Mouse (Mus musculus) forebrain, embryonic 12.5 days (tissue): ENCODE data around the gene Cmbl. TPM values are rescaled to one million over a fixed set of nuclear protein-coding genes. Genes with fewer than 3 reads are reported as not detected.

Experiments
- ATAC-seq: fragments of 200-750 bp; cut with Nextera tagmentation; 2 replicates; pipeline ENCODE4 v1.8.0; 2017; ENCODE audit warnings: moderate TSS enrichment; ENCODE audit not compliant: low FRiP score
- H3K27ac ChIP-seq: fragments of 300-500 bp; sonication (generic); 2 replicates; pipeline ENCODE4 v1.5.1; 2016; ENCODE audit warnings: mild to moderate bottlenecking
- H3K27me3 ChIP-seq: fragments of 300-500 bp; sonication (generic); 2 replicates; pipeline ENCODE4 v1.6.1; 2016; ENCODE audit warnings: mild to moderate bottlenecking
- H3K36me3 ChIP-seq: fragments of 300-500 bp; sonication (generic); replicated peaks from 2 replicates; pipeline ENCODE4 v1.6.1; 2016; ENCODE audit warnings: mild to moderate bottlenecking
- H3K4me1 ChIP-seq: fragments of 300-500 bp; sonication (generic); 2 replicates; pipeline ENCODE4 v1.6.1; 2016
- H3K4me2 ChIP-seq: fragments of 300-500 bp; sonication (generic); 2 replicates; pipeline ENCODE4 v1.6.1; 2016; ENCODE audit warnings: mild to moderate bottlenecking, moderate library complexity
- H3K4me3 ChIP-seq: fragments of 300-500 bp; sonication (generic); replicated peaks from 2 replicates; pipeline ENCODE4 v1.5.1; 2016; ENCODE audit warnings: mild to moderate bottlenecking
- H3K9ac ChIP-seq: fragments of 300-500 bp; sonication (generic); 2 replicates; pipeline ENCODE4 v1.6.1; 2016; ENCODE audit warnings: mild to moderate bottlenecking
- H3K9me3 ChIP-seq: fragments of 300-500 bp; sonication (generic); 2 replicates; pipeline ENCODE4 v1.6.1; 2016
- WGBS: fragments of 180-500 bp; shearing (Covaris S2); methylation state at CpG from one replicate; pipeline ENCODE4 v1.1.7; 2016; 5-methylcytosine and 5-hydroxymethylcytosine counted together
- polyA plus RNA-seq: library from polyadenylated mRNA; unstranded; fragments of >200 nt; fragmentation: Nextera tagmentation; extraction: Ambion mirVana; gene quantifications from 2 replicates; pipeline ENCODE4 v1.2.1, GENCODE M21; 2016

The Cmbl gene
- polyA plus RNA-seq, 1 experiment from 2014 or later, result 2.1 TPM

DNA sequence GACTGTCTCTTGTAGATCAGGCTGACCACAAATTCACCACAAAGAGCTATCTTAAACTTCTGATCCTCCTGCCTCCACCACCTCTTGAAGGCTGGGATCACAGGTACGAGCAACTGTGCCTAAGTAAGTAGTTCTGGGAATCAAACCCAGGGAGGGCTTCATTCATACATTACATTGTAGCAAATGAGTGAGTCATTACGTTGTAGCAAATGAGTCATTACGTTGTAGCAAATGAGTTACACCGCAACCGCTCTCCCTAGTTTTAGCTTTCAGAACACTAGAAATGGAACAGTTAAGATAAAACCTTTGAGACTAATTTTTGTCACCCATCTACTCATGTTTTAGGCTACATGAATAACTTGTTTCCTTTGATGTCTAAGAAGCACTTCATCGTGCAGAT lies 18.9 kb upstream of the Cmbl start:
- Histone ChIP-seq H3K9me3 (no peaks in the 10 kb centered on the region), H3K4me1 (peaks cover 18% of the 10 kb centered on the region), H3K27ac (no peak overlapping the region), H3K36me3 (no peaks in the 10 kb centered on the region), H3K4me2 (no peak overlapping the region), H3K4me3 (no peak overlapping the region), H3K27me3 (no peaks in the 10 kb centered on the region), H3K9ac (no peak overlapping the region)
- 87% methylated on average over 6 of the region's 6 CpGs for WGBS
- no peak for ATAC-seq

DNA sequence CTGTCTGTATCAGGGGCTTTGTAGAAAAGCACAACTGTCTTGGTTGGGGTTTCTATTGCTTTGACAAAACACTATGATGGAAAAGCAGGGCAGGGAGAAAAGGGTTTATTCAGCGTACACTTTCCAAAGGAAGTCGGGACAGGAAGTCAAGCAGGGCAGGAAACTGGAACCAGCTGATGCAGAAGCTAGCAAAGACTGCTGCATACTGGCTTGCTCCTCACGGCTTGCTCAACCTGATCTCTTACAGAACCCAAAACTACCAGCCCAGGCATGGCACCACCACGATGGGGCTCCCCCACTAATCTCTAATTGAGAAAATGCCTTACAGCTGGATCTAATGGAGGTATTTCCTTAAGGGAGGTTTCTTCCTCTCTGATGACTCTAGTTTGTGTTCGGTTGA lies 17.8 kb upstream of the Cmbl start:
- Histone ChIP-seq H3K4me3 (no peak overlapping the region), H3K4me2 (no peak overlapping the region), H3K27ac (no peak overlapping the region), H3K36me3 (no peaks in the 10 kb centered on the region), H3K27me3 (no peaks in the 10 kb centered on the region), H3K4me1 (peaks cover 9% of the 10 kb centered on the region), H3K9ac (no peak overlapping the region), H3K9me3 (no peaks in the 10 kb centered on the region)
- ATAC-seq, result no peak
- 78% methylated on average over 5 of the region's 5 CpGs for WGBS

DNA sequence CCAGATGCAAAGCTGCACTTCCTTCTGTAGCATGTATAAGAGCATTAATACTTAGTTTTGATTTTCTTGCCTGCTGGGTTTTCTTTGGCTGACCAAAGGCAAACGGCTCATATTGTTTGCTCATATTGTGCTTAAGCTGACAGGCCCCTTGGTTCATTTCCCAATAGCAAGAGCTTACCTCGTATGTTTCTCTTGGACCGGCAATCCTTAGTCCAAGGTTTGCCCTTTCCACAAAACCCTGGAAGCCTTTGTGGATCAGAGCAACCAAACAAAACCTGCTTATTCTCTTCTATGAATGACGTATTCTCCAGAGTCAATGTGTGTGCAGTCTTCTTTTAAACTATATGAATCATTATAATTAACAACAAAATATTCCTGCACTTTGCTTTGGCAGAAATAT lies 14.8 kb upstream of the Cmbl start:
- H3K4me2 ChIP-seq, result no peak overlapping the region
- no peaks in the 10 kb centered on the region for H3K4me1 ChIP-seq
- H3K4me3 ChIP-seq, result no peak overlapping the region
- no peaks in the 10 kb centered on the region for H3K27me3 ChIP-seq
- ATAC-seq, result no peak
- WGBS, result 73% methylated on average over 4 of the region's 4 CpGs
- H3K27ac ChIP-seq, result no peak overlapping the region
- H3K9me3 ChIP-seq, result no peaks in the 10 kb centered on the region
- no peak overlapping the region for H3K9ac ChIP-seq
- H3K36me3 ChIP-seq, result no peaks in the 10 kb centered on the region

DNA sequence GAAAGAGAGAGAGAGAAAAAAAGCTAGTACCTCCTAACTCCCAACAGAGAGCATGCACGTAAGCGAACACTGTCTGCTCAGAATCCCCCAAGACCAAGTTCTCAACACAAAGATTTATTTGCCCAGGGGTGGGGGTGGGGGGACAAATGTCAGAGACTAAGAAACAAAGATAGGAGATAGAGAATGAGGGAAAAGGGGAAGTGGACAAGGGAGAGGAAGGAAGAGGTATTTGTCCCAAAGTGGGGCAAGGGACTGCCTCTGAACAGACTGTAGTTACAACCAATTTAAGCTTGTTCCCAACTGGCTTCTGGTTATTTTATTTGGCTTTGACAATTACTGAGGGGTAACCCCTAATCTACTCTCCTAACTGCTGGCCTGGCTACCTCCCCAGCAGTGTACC lies 10.3 kb upstream of the Cmbl start:
- Histone ChIP-seq H3K27ac (no peak overlapping the region), H3K36me3 (no peaks in the 10 kb centered on the region), H3K4me2 (no peak overlapping the region), H3K9me3 (no peaks in the 10 kb centered on the region), H3K27me3 (no peaks in the 10 kb centered on the region), H3K9ac (no peak overlapping the region), H3K4me1 (no peaks in the 10 kb centered on the region), H3K4me3 (no peak overlapping the region)
- ATAC-seq, result no peak
- 90% methylated on average over 2 of the region's 2 CpGs for WGBS

DNA sequence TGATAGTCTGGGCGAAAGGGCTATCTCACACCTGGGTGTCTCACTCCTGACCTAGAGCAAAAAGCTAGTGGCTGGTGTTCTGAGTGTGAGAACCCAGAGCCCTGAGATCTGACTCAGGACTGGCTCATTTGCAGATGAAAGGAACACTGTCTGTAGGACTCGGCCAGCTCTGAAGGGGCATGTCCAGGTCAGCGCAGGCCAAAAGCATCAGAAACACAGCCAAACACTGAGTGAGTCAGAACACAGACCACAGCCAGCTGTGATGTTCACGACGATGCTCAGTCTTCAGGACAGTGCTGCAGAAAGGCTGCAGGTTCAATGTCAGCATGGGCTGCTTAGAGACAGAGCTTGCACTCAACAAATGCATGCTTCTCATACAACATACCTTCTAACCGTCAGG lies 3.8 kb upstream of the Cmbl start:
- no peak overlapping the region for H3K9ac ChIP-seq
- no peaks in the 10 kb centered on the region for H3K27me3 ChIP-seq
- no peak for ATAC-seq
- H3K27ac ChIP-seq, result no peak overlapping the region
- H3K4me3 ChIP-seq, result no peak overlapping the region
- H3K4me2 ChIP-seq, result no peak overlapping the region
- no peaks in the 10 kb centered on the region for H3K36me3 ChIP-seq
- 79% methylated on average over 6 of the region's 6 CpGs for WGBS
- no peaks in the 10 kb centered on the region for H3K4me1 ChIP-seq
- H3K9me3 ChIP-seq, result no peaks in the 10 kb centered on the region

DNA sequence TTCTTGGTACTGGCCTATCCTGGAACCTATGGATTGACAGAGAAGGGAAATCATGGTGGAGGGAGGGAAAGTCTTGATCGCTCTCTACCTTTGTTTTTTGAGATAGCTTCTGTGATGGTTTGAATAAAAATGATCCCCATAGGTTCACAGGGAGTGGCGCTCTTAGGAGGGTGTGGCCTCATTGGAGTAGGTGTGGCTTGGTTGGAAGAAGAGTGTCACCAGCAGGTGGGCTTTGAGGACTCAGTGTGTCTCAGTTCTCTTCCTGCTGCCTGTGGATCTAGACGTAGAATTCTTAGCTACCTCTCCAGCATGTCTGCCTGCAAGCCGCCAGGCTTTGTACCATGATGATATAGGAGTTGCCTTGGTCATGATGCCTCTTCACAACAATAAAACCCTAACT lies 3.2 kb upstream of the Cmbl start:
- Histone ChIP-seq H3K36me3 (no peaks in the 10 kb centered on the region), H3K4me1 (no peaks in the 10 kb centered on the region), H3K9me3 (no peaks in the 10 kb centered on the region), H3K9ac (no peak overlapping the region), H3K4me2 (no peak overlapping the region), H3K4me3 (no peak overlapping the region), H3K27me3 (no peaks in the 10 kb centered on the region), H3K27ac (no peak overlapping the region)
- no peak for ATAC-seq
- WGBS, result 95% methylated on average over 4 of the region's 4 CpGs

DNA sequence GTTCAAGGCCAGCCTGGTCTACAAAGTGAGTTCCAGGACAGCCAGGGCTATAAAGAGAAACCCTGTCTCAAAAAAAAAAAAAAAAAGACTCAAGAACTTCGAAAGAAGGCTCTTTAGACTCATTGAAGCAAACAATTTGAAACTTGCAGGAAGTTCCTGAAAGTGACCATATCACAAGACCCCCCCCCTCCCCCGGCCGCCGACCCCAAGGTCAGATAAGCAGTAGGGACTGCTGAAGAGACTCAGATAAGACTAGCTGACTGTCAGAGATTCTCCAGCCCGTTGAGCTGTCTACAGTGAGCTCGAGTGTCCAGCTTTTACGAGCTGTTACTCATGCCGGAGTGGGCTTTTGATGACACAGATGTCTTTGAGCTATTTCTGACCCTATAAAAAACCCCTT lies 2.3 kb upstream of the Cmbl start:
- no peaks in the 10 kb centered on the region for H3K27me3 ChIP-seq
- no peak overlapping the region for H3K9ac ChIP-seq
- no peak for ATAC-seq
- WGBS, result 94% methylated on average over 8 of the region's 8 CpGs
- no peak overlapping the region for H3K27ac ChIP-seq
- no peak overlapping the region for H3K4me3 ChIP-seq
- no peaks in the 10 kb centered on the region for H3K36me3 ChIP-seq
- H3K9me3 ChIP-seq, result no peaks in the 10 kb centered on the region
- H3K4me1 ChIP-seq, result no peaks in the 10 kb centered on the region
- H3K4me2 ChIP-seq, result no peak overlapping the region

DNA sequence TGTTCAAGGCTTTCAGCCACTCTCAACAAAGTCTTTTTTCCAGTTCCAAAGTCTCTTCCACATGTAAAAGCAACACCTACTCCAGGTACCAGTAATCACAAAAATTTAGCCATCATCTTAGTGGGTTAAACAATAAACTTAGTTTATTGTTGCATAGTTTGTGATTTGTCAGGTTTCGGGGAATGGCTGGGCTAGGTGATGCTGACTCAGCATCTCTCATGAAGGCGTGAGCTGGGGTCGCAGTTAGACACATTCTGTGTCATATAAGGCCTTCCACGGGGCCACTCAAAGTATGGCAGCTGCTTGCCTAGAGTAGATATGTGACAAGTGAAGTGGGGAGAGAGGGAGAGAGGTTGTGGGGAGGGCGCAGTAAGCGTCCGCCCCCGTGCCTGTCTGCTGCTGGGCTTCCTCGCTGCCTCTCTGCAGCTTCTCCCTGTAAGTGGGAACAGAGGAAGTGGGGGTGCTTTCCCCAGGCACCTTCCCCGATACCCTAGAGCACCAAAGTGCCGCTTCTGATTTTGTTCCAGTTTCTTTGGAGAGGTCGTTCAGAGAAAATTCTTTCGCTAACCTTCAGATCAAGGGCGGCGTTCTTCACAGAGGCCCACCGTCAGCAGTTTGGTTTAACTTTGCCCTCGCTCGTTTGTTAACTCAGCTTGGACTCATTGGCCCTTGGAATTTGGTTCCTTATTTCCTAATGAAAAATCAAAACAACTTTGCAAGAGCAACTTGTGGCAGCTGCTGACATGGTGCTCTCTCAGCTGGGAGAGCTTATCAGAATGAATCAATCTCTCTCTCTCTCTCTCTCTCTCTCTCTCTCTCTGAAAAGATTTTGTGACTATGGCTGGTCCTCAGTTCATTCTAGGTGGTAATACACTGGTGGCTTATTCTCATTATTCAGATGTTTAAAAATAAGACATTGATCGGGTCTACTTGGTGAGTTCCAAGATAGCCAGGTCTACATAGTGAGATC lies 1.3 kb upstream of the Cmbl start:
- Histone ChIP-seq H3K4me3 (no peak overlapping the region), H3K9me3 (no peaks in the 10 kb centered on the region), H3K9ac (no peak overlapping the region), H3K27me3 (no peaks in the 10 kb centered on the region), H3K36me3 (no peaks in the 10 kb centered on the region), H3K27ac (no peak overlapping the region), H3K4me1 (0 out of 2 replicates have a peak, but pooled peaks cover 4% of the 10 kb centered on the region), H3K4me2 (no peak overlapping the region)
- no peak for ATAC-seq
- 70% methylated on average over 19 of the region's 19 CpGs for WGBS

DNA sequence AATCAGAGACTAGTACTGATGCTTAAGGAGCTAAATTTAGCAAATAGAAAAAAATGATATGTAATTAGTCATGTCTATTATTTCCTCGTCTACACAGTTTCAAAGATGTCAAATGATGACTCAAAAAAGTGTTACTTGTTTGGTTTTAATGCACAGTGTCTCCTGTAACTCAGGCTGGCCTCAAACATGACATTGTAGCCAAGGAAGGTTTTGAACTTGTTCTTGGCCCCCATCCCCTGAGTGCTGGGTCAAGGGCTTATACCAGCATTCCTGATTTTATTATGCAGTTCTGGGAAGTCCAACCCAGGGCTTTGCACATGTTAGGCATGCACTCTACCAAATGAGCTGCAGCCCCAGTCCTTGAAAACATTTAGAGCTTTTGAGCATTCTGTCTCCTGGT lies 597 bp downstream of the Cmbl start:
- Histone ChIP-seq H3K4me2 (no peak overlapping the region), H3K9me3 (no peaks in the 10 kb centered on the region), H3K4me3 (no peak overlapping the region), H3K36me3 (no peaks in the 10 kb centered on the region), H3K9ac (no peak overlapping the region), H3K4me1 (0 out of 2 replicates have a peak, but pooled peaks cover 5% of the 10 kb centered on the region), H3K27ac (no peak overlapping the region), H3K27me3 (no peaks in the 10 kb centered on the region)
- 77% methylated on average over 1 of the region's 1 CpGs for WGBS
- ATAC-seq, result no peak

DNA sequence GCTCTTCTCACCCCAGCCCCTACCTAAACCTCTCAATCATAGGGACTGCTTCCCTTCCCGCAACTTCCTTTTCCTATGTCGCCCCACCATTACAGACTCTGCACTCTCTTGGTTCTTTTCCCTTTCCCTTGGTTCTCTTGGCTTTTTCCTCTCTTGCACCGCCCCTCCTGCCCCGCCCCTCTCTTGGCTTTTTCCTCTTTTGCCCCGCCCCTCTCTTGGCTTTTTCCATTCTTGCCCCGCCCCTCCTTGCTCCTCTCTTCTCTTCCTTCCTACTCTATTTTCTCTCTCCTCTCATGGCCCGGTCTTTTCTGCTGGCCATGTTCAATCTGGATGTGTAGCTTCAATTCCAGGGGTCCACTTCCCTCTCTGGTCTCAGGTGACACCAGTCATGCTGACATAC lies 2.2 kb downstream of the Cmbl start:
- no peaks in the 10 kb centered on the region for H3K36me3 ChIP-seq
- H3K27ac ChIP-seq, result no peak overlapping the region
- no peaks in the 10 kb centered on the region for H3K9me3 ChIP-seq
- H3K4me1 ChIP-seq, result 0 out of 2 replicates have a peak, but pooled peaks cover 5% of the 10 kb centered on the region
- no peaks in the 10 kb centered on the region for H3K27me3 ChIP-seq
- no peak overlapping the region for H3K9ac ChIP-seq
- H3K4me3 ChIP-seq, result no peak overlapping the region
- no peak for ATAC-seq
- H3K4me2 ChIP-seq, result no peak overlapping the region
- 61% methylated on average over 7 of the region's 7 CpGs for WGBS

DNA sequence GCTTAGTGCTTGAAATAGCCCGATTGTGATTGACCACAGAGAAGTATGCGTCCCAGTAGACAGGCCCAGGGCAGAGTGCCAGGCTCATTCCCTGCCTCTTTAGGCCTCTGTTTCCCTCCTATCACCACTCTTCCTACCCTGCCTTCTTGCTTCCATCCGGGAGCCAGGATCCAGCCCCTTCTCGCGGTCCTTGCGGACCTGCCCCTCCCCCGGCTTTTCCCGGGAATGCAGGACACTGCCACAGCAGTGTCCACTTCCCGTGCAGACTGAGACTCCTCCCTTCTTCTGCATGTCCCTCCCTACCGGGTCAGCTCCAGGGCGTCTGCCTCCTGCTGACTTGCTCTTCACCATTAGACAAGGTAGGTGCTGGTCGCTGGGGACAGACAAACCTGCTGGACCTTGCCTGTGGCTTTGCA lies 3.4 kb downstream of the Cmbl start:
- Histone ChIP-seq H3K4me2 (no peak overlapping the region), H3K9me3 (no peaks in the 10 kb centered on the region), H3K4me1 (0 out of 2 replicates have a peak, but pooled peaks cover 5% of the 10 kb centered on the region), H3K27me3 (no peaks in the 10 kb centered on the region), H3K4me3 (no peak overlapping the region), H3K9ac (no peak overlapping the region), H3K27ac (no peak overlapping the region), H3K36me3 (no peaks in the 10 kb centered on the region)
- 20% methylated on average over 12 of the region's 12 CpGs for WGBS
- no peak for ATAC-seq

DNA sequence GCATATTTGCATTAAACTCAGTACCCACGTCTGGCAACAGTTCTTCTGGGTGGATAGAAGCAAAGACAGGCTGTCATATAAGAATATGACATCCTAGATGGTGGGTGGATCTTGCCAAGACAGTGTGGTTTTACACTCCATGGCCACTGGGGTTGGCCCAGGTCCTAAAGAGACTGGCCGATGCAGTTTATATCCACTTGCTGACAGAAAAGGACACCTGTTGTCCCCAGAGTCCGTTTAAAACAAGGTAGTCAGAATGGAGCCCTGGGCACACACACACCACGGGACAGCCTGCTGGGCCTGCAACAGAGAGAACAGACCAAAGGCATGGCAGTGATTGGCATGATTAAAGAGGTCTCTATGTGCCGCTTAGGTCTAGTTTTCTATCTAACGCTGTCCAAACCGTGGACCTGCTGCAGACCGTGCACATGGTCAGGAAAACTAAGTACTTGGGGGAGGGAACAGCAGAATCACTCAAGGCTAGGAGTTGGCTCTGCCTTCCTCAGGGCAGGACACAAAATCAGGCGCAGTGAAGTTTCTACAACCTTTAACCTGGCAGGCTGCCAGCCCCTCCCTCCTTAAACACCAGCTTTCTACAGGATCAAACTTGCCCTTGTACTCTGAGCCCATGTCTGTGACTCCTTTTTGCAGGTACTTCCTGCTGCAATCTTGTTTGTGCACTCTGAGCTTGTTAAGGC lies 4.3 kb downstream of the Cmbl start:
- Histone ChIP-seq H3K4me2 (no peak overlapping the region), H3K9me3 (no peaks in the 10 kb centered on the region), H3K27ac (no peak overlapping the region), H3K4me3 (no peak overlapping the region), H3K27me3 (no peaks in the 10 kb centered on the region), H3K9ac (no peak overlapping the region), H3K36me3 (no peaks in the 10 kb centered on the region), H3K4me1 (0 out of 2 replicates have a peak, but pooled peaks cover 5% of the 10 kb centered on the region)
- no peak for ATAC-seq
- WGBS, result 72% methylated on average over 9 of the region's 9 CpGs
